Mouse (Mus musculus) embryonic facial prominence, embryonic 14.5 days (tissue): ENCODE data around the gene Krr1. TPM values are rescaled to one million over a fixed set of nuclear protein-coding genes. Genes with fewer than 3 reads are reported as not detected.

Source experiments
- ATAC-seq: fragments of 200-750 bp; cut with Nextera tagmentation; 2 replicates; pipeline ENCODE4 v1.8.0; 2017; ENCODE audit warnings: low read depth, moderate number of reproducible peaks, moderate TSS enrichment
- DNase-seq: peaks from one replicate; pipeline ENCODE4 v3.0.0-alpha.2; 2015; ENCODE audit warnings: low spot score
- H3K27ac ChIP-seq: fragments of 300-500 bp; sonication (generic); replicated peaks from 2 replicates; pipeline ENCODE4 v1.5.1; 2014; ENCODE audit warnings: low read depth, mild to moderate bottlenecking, low read length, moderate library complexity
- H3K27me3 ChIP-seq: fragments of 300-500 bp; sonication (generic); replicated peaks from 2 replicates; pipeline ENCODE4 v1.6.1; 2014; ENCODE audit warnings: low read length; ENCODE audit not compliant: control insufficient read depth, insufficient read depth
- H3K36me3 ChIP-seq: fragments of 300-500 bp; sonication (generic); 2 replicates; pipeline ENCODE4 v1.6.1; 2014; ENCODE audit warnings: low read length, mixed read lengths; ENCODE audit not compliant: control insufficient read depth, insufficient read depth
- H3K4me1 ChIP-seq: fragments of 300-500 bp; sonication (generic); 2 replicates; pipeline ENCODE4 v1.6.1; 2014; ENCODE audit warnings: antibody characterized with exemption, low read length; ENCODE audit not compliant: control insufficient read depth, insufficient read depth
- H3K4me2 ChIP-seq: fragments of 300-500 bp; sonication (generic); 2 replicates; pipeline ENCODE4 v1.6.1; 2014; ENCODE audit warnings: low read depth, mild to moderate bottlenecking, low read length, moderate library complexity, mixed read lengths
- H3K4me3 ChIP-seq: fragments of 300-500 bp; sonication (generic); 2 replicates; pipeline ENCODE4 v1.5.1; 2014; ENCODE audit warnings: low read depth, mild to moderate bottlenecking, low read length
- H3K9ac ChIP-seq: fragments of 300-500 bp; sonication (generic); 2 replicates; pipeline ENCODE4 v1.6.1; 2014; ENCODE audit warnings: low read depth, mild to moderate bottlenecking, low read length, moderate library complexity, mixed read lengths
- H3K9me3 ChIP-seq: fragments of 300-500 bp; sonication (generic); 2 replicates; pipeline ENCODE4 v1.6.1; 2016; ENCODE audit warnings: low read length; ENCODE audit not compliant: control insufficient read depth
- WGBS: fragments of 180-500 bp; shearing (Covaris S2); extraction: QIAGEN DNeasy Blood & Tissue Kit; methylation state at CpG from one replicate; pipeline ENCODE4 v1.1.7; 2014; 5-methylcytosine and 5-hydroxymethylcytosine counted together
- polyA plus RNA-seq: library from polyadenylated mRNA; unstranded; fragments of >200 nt; fragmentation: Nextera tagmentation; extraction: Ambion mirVana; gene quantifications from 2 replicates; pipeline ENCODE4 v1.2.1, GENCODE M21; 2014

The Krr1 gene
- 36.8 and 45.9 TPM in 2 replicates for polyA plus RNA-seq

GRCm38 (mm10) chr10:111972542-111973361 is at the start of gene Krr1:
Krr1 (plus strand) TSS chr10:111972664.
- peak; percentile 99 for DNase-seq
- no peaks in the 10 kb centered on the region for H3K27me3 ChIP-seq
- peaks cover 7% of the 10 kb centered on the region; the same call in 1 of the 2 replicates for H3K4me1 ChIP-seq
- 0 out of 2 replicates have a peak within 1 kb of the TSS, but pooled peaks have one; percentile 40 for H3K27ac ChIP-seq
- peak within 1 kb of the TSS; percentile 80 for H3K4me2 ChIP-seq
- no peaks in the 10 kb centered on the region for H3K9me3 ChIP-seq
- peaks cover 15% of the 10 kb centered on the region; the same call in 1 of the 2 replicates for H3K36me3 ChIP-seq
- peak; percentile 97 for ATAC-seq
- WGBS: under 1% methylated on average over 50 of the region's 51 CpGs
- peak within 1 kb of the TSS; percentile 76 for H3K4me3 ChIP-seq
- H3K9ac ChIP-seq: peak within 1 kb of the TSS; percentile 83

DNA sequence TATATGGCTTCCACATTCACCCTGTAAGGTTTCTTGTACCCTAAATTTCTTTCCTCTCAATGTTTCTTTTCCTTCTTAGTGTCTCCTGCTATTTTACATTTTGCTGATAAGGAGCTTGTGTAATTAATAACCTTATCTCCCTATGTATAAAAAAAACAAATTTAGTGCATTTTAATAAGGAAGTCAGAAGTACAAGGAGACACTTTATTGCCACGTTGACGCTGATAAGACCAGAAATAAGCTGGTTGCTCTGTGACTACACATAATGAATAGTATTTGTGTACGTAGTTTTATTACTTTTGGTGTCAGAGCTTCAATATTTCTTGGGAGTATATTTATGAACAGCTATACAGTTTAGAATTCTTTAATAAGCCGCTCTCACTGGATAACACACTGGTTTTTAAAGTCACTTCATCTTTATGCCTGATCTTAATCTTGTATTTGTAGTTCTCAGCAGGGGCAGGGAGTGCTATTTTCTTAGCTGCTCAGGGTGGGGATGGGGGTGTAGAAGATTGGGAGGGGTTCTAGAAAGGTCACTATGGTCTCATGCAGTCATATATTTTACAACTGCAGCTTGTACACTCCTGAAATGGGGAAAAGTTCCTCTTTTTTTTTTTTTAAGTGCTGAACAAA is 48.8 kb upstream of the Krr1 start:
- Histone ChIP-seq H3K36me3 (no peaks in the 10 kb centered on the region), H3K27ac (no peak overlapping the region), H3K9me3 (no peaks in the 10 kb centered on the region), H3K9ac (no peak overlapping the region), H3K4me1 (peaks cover 8% of the 10 kb centered on the region; the same call in 1 of the 2 replicates), H3K4me2 (no peak overlapping the region), H3K27me3 (0 out of 2 replicates have a peak, but pooled peaks cover 3% of the 10 kb centered on the region), H3K4me3 (no peak overlapping the region)
- DNase-seq (no peak), ATAC-seq (no peak)
- 81% methylated on average over 4 of the region's 4 CpGs for WGBS

GRCm38 (mm10) chr10:111924141-111924540 is 48.3 kb upstream of the Krr1 start:
- H3K27me3 ChIP-seq: 0 out of 2 replicates have a peak, but pooled peaks cover 3% of the 10 kb centered on the region
- no peak overlapping the region for H3K9ac ChIP-seq
- ATAC-seq (no peak), DNase-seq (peak; percentile 14)
- no peak overlapping the region for H3K4me3 ChIP-seq
- WGBS: 62% methylated on average over 3 of the region's 3 CpGs
- H3K27ac ChIP-seq: no peak overlapping the region
- no peak overlapping the region for H3K4me2 ChIP-seq
- H3K4me1 ChIP-seq: peaks cover 11% of the 10 kb centered on the region; the same call in 1 of the 2 replicates
- H3K9me3 ChIP-seq: no peaks in the 10 kb centered on the region
- H3K36me3 ChIP-seq: no peaks in the 10 kb centered on the region

GRCm38 (mm10) chr10:111924716-111925488 is 47.6 kb upstream of the Krr1 start:
- ATAC-seq: peak; percentile 22
- peak overlapping the region; percentile 42 for H3K4me2 ChIP-seq

GRCm38 (mm10) chr10:111925489-111925860 is 47.0 kb upstream of the Krr1 start:
- DNase-seq (peak; percentile 96), ATAC-seq (peak; percentile 86)
- Histone ChIP-seq H3K27ac (no peak overlapping the region), H3K4me1 (peaks cover 13% of the 10 kb centered on the region; the same call in 1 of the 2 replicates), H3K36me3 (no peaks in the 10 kb centered on the region), H3K4me2 (peak overlapping the region; percentile 42), H3K9ac (no peak overlapping the region; the same call in 1 of the 2 replicates), H3K9me3 (no peaks in the 10 kb centered on the region), H3K4me3 (no peak overlapping the region), H3K27me3 (0 out of 2 replicates have a peak, but pooled peaks cover 3% of the 10 kb centered on the region)
- 3% methylated on average over 10 of the region's 10 CpGs for WGBS

More at GRCm38 (mm10) chr10:111924716-111925488, 47.6 kb upstream of the Krr1 start:
- Histone ChIP-seq H3K4me3 (no peak overlapping the region), H3K27me3 (0 out of 2 replicates have a peak, but pooled peaks cover 3% of the 10 kb centered on the region), H3K9ac (no peak overlapping the region; the same call in 1 of the 2 replicates), H3K36me3 (no peaks in the 10 kb centered on the region), H3K27ac (no peak overlapping the region), H3K4me1 (peaks cover 13% of the 10 kb centered on the region; the same call in 1 of the 2 replicates), H3K9me3 (no peaks in the 10 kb centered on the region)
- WGBS: 29% methylated on average over 12 of the region's 12 CpGs
- peak; percentile 19 for DNase-seq

GRCm38 (mm10) chr10:111932621-111933345 is 39.7 kb upstream of the Krr1 start:
- 36% methylated on average over 11 of the region's 11 CpGs for WGBS
- peak; percentile 71 for DNase-seq
- Histone ChIP-seq H3K27me3 (no peaks in the 10 kb centered on the region), H3K27ac (no peak overlapping the region), H3K4me2 (no peak overlapping the region), H3K9ac (no peak overlapping the region), H3K9me3 (no peaks in the 10 kb centered on the region), H3K4me3 (no peak overlapping the region), H3K36me3 (no peaks in the 10 kb centered on the region), H3K4me1 (peaks cover 12% of the 10 kb centered on the region)
- ATAC-seq: no peak

GRCm38 (mm10) chr10:111935207-111935606 is 37.3 kb upstream of the Krr1 start:
- 75% methylated on average over 2 of the region's 2 CpGs for WGBS
- Histone ChIP-seq H3K4me3 (no peak overlapping the region), H3K9me3 (no peaks in the 10 kb centered on the region)

More at GRCm38 (mm10) chr10:111935207-111935606, 37.3 kb upstream of the Krr1 start:
- H3K4me2 ChIP-seq: no peak overlapping the region
- H3K9ac ChIP-seq: no peak overlapping the region
- no peak overlapping the region for H3K27ac ChIP-seq
- ATAC-seq: no peak
- H3K4me1 ChIP-seq: peaks cover 7% of the 10 kb centered on the region
- no peaks in the 10 kb centered on the region for H3K27me3 ChIP-seq
- no peaks in the 10 kb centered on the region for H3K36me3 ChIP-seq
- DNase-seq: peak; percentile 22
